Comparison of ENCODE assay signal across 8 mouse cellular contexts in genomic region chr16:35023138-35023735, GRCm38 (mm10). TPM values are rescaled to one million over a fixed set of nuclear protein-coding genes. Genes with fewer than 3 reads are reported as not detected.
DNase-seq lines count a peak whose midpoint lies in the region; ATAC-seq and TF ChIP-seq lines count a peak whose summit lies in the region.

No protein-coding gene starts in this region.

- no peaks in the 10 kb centered on the region for H3K9me3 ChIP-seq in heart, embryonic 16.5 days (replicated peaks; ENCODE audit: control insufficient read depth, low read length)
- no peaks in the 10 kb centered on the region for H3K9me3 ChIP-seq in ES-E14 (ENCODE audit: control insufficient read depth, insufficient read depth, low read depth, low read length)
- no peaks in the 10 kb centered on the region for H3K9me3 ChIP-seq in forebrain, embryonic 16.5 days (ENCODE audit: control insufficient read depth, low read length)
- no peaks in the 10 kb centered on the region for H3K9me3 ChIP-seq in midbrain, embryonic 10.5 days (replicated peaks)

- no peak for ATAC-seq in heart, embryonic 16.5 days (replicated peaks; ENCODE audit: extremely low read depth, insufficient read depth, low FRiP score)
- no peak for ATAC-seq in forebrain, embryonic 16.5 days

- peak overlapping the region; percentile 88 for H3K9ac ChIP-seq in heart, embryonic 16.5 days (ENCODE audit: low read length)
- peak overlapping the region; percentile 78 for H3K9ac ChIP-seq in ES-E14 (ENCODE audit: insufficient read depth, low read depth, low read length, poor library complexity, severe bottlenecking)
- peak overlapping the region; percentile 80 for H3K9ac ChIP-seq in forebrain, embryonic 16.5 days (replicated peaks; ENCODE audit: low read depth, low read length)

- H3K4me3 ChIP-seq in heart, embryonic 16.5 days (ENCODE audit: low read length): peak overlapping the region; percentile 84
- peak overlapping the region; percentile 75 to 76 for H3K4me3 ChIP-seq in ES-E14 (ENCODE audit: insufficient read depth in 1 of 2, low read depth in 1 of 2, low read length in 2 of 2, poor library complexity in 1 of 2, severe bottlenecking in 1 of 2)
- peak overlapping the region; percentile 84 for H3K4me3 ChIP-seq in forebrain, embryonic 16.5 days (replicated peaks; ENCODE audit: low read length)
- H3K4me3 ChIP-seq in midbrain, embryonic 10.5 days: peak overlapping the region; percentile 86

- no peak overlapping the region for H3K27ac ChIP-seq in heart, embryonic 16.5 days (ENCODE audit: low read length)
- H3K27ac ChIP-seq in ES-E14 (ENCODE audit: insufficient read depth, low read depth, low read length, poor library complexity, severe bottlenecking): peak overlapping the region; percentile 26; the same call in 1 of the 2 replicates
- no peak overlapping the region for H3K27ac ChIP-seq in forebrain, embryonic 16.5 days (ENCODE audit: low read length)
- H3K27ac ChIP-seq in midbrain, embryonic 10.5 days (replicated peaks): peak overlapping the region; percentile 92

- in situ Hi-C loops in ES-E14 (cut with MboI; ENCODE audit: low sequenced_read_pairs in 2 of 2, unreplicated experiment in 2 of 2): no loop called here

- 15% methylated on average over 8 of the region's 8 CpGs for WGBS in heart, embryonic 16.5 days
- 4% methylated on average over 8 of the region's 8 CpGs for WGBS in forebrain, embryonic 16.5 days
- WGBS in midbrain, embryonic 10.5 days: 4% methylated on average over 8 of the region's 8 CpGs

- H3K36me3 ChIP-seq in heart, embryonic 16.5 days (ENCODE audit: control insufficient read depth, insufficient read depth): peaks cover 3% of the 10 kb centered on the region; the same call in 1 of the 2 replicates
- peaks cover 11% of the 10 kb centered on the region for H3K36me3 ChIP-seq in ES-E14 (ENCODE audit: control insufficient read depth, insufficient read depth, low read length, poor library complexity, severe bottlenecking)
- H3K36me3 ChIP-seq in forebrain, embryonic 16.5 days (ENCODE audit: control insufficient read depth, insufficient read depth): peaks cover 3% of the 10 kb centered on the region; the same call in 1 of the 2 replicates
- H3K36me3 ChIP-seq in midbrain, embryonic 10.5 days: peaks cover 24% of the 10 kb centered on the region

- H3K27me3 ChIP-seq in heart, embryonic 16.5 days (ENCODE audit: control insufficient read depth, insufficient read depth, low read length): peaks cover 3% of the 10 kb centered on the region
- peaks cover 17% of the 10 kb centered on the region for H3K27me3 ChIP-seq in forebrain, embryonic 16.5 days (replicated peaks; ENCODE audit: control insufficient read depth, insufficient read depth, low read length)
- H3K27me3 ChIP-seq in midbrain, embryonic 10.5 days (ENCODE audit: low read depth, poor library complexity, severe bottlenecking): peaks cover 30% of the 10 kb centered on the region

- peaks cover 7% of the 10 kb centered on the region; the same call in 1 of the 2 replicates for H3K4me1 ChIP-seq in heart, embryonic 16.5 days (ENCODE audit: control insufficient read depth, insufficient read depth, low read length)
- peaks cover 0 to 6% of the 10 kb centered on the region in 2 experiments; a peak in 1 of 4 replicates for H3K4me1 ChIP-seq in ES-E14 (ENCODE audit: control insufficient read depth in 2 of 2, insufficient read depth in 2 of 2, low read length in 2 of 2, poor library complexity in 1 of 2)
- peaks cover 8% of the 10 kb centered on the region for H3K4me1 ChIP-seq in forebrain, embryonic 16.5 days (replicated peaks; ENCODE audit: control insufficient read depth, insufficient read depth, low read length)
- H3K4me1 ChIP-seq in midbrain, embryonic 10.5 days: peaks cover 7% of the 10 kb centered on the region; the same call in 1 of the 2 replicates

- peak overlapping the region; percentile 88 for H3K4me2 ChIP-seq in heart, embryonic 16.5 days (ENCODE audit: low read depth, low read length)
- H3K4me2 ChIP-seq in forebrain, embryonic 16.5 days (ENCODE audit: low read length): peak overlapping the region; percentile 85

- no peak for DNase-seq in heart, postnatal 4 days
- DNase-seq in ES-E14 (ENCODE audit: low read depth, low spot score): no peak
- no peak for DNase-seq in midbrain, embryonic 10.5 days (ENCODE audit: low spot score)
- no peak for DNase-seq in thymus, postnatal 14 days
- DNase-seq in spleen, postnatal 14 days (ENCODE audit: low spot score in 2 of 2): no peak
- DNase-seq in adrenal gland, postnatal 36 days: no peak

TF ChIP-seq in ES-E14, 5 proteins besides CTCF, POLR2A, EP300 and RAD21:
- TF ChIP-seq ZC3H11A (IDR thresholded peaks at IDR 0.05; ENCODE audit: borderline replicate concordance, low read depth, low read length) (no peak), HCFC1 (IDR thresholded peaks at IDR 0.05; ENCODE audit: borderline replicate concordance, insufficient read depth, low read length) (no peak), ZNF384 (IDR thresholded peaks at IDR 0.05; ENCODE audit: low read depth, low read length) (peak; percentile 83)

RNA-seq across cellular contexts. Expression of gene Hacd2, which starts 1.0 kb away (rescaled TPM):
- 61.5 and 61.9 TPM in 2 replicates for polyA plus RNA-seq in heart, embryonic 16.5 days (2015; fragmentation: Nextera tagmentation; extraction: Ambion mirVana)
- total RNA-seq in heart, postnatal 4 days (2021): 10 to 100 TPM; 10.7 to 13.7 TPM
- 98.8 and 105 TPM in 2 replicates for total RNA-seq in ES-E14 (2012; rRNA removed)
- polyA plus RNA-seq in forebrain, embryonic 16.5 days (2015; fragmentation: Nextera tagmentation; extraction: Ambion mirVana): 39.1 and 39.8 TPM in 2 replicates
- polyA plus RNA-seq in midbrain, embryonic 10.5 days (2016; fragmentation: Nextera tagmentation; extraction: Ambion mirVana): 70.4 and 79.0 TPM in 2 replicates
- 10 to 100 TPM; 49.2 to 52.9 TPM for total RNA-seq in adrenal gland, postnatal 36 days (2021)

Comparison
In these comparisons a context has a peak if more than half of its experiments do, and no peak if none do; other contexts are left out.
1. H3K27ac ChIP-seq: peak in ES-E14 (single experiment) and midbrain, embryonic 10.5 days (single experiment); none in heart, embryonic 16.5 days (single experiment) and forebrain, embryonic 16.5 days (single experiment).
2. Peak in every context shown above with its lines, with median percentiles within 50 percentile points of each other: H3K4me3 ChIP-seq and H3K9ac ChIP-seq.